Mouse (Mus musculus) heart, embryonic 12.5 days (tissue): ENCODE measurements at regions not wholly inside any gene's neighbourhood (a gene's known extent, or its start where the extent isn't known, plus 50 kb on each side); places are given as distances from the start of the nearest gene placed in this dataset.
A peak's percentile ranks its signal among the peaks of the same experiment; 100 is the strongest.

Source experiments
- ATAC-seq: fragments of 200-750 bp; cut with Nextera tagmentation; 2 replicates; pipeline ENCODE4 v1.8.0; 2017; ENCODE audit warnings: moderate TSS enrichment, moderate library complexity; ENCODE audit not compliant: insufficient number of reproducible peaks, low FRiP score
- H3K27ac ChIP-seq: fragments of 300-500 bp; sonication (generic); 2 replicates; pipeline ENCODE4 v1.5.1; 2016; ENCODE audit warnings: mild to moderate bottlenecking, moderate library complexity; ENCODE audit not compliant: poor library complexity, severe bottlenecking
- H3K27me3 ChIP-seq: fragments of 300-500 bp; sonication (generic); replicated peaks from 2 replicates; pipeline ENCODE4 v1.6.1; 2016; ENCODE audit warnings: mild to moderate bottlenecking, moderate library complexity
- H3K36me3 ChIP-seq: fragments of 300-500 bp; sonication (generic); 2 replicates; pipeline ENCODE4 v1.6.1; 2016; ENCODE audit warnings: mild to moderate bottlenecking, moderate library complexity
- H3K4me1 ChIP-seq: fragments of 300-500 bp; sonication (generic); replicated peaks from 2 replicates; pipeline ENCODE4 v1.6.1; 2016; ENCODE audit warnings: mild to moderate bottlenecking
- H3K4me2 ChIP-seq: fragments of 300-500 bp; sonication (generic); 2 replicates; pipeline ENCODE4 v1.6.1; 2016; ENCODE audit warnings: mild to moderate bottlenecking, moderate library complexity
- H3K4me3 ChIP-seq: fragments of 300-500 bp; sonication (generic); 2 replicates; pipeline ENCODE4 v1.5.1; 2016; ENCODE audit warnings: mild to moderate bottlenecking
- H3K9ac ChIP-seq: fragments of 300-500 bp; sonication (generic); 2 replicates; pipeline ENCODE4 v1.6.1; 2016; ENCODE audit warnings: mild to moderate bottlenecking, moderate library complexity
- H3K9me3 ChIP-seq: fragments of 300-500 bp; sonication (generic); replicated peaks from 2 replicates; pipeline ENCODE4 v1.6.1; 2016; ENCODE audit warnings: mild to moderate bottlenecking, moderate library complexity
- WGBS: fragments of 180-500 bp; shearing (Covaris S2); methylation state at CpG from one replicate; pipeline ENCODE4 v1.1.7; 2016; 5-methylcytosine and 5-hydroxymethylcytosine counted together

DNA sequence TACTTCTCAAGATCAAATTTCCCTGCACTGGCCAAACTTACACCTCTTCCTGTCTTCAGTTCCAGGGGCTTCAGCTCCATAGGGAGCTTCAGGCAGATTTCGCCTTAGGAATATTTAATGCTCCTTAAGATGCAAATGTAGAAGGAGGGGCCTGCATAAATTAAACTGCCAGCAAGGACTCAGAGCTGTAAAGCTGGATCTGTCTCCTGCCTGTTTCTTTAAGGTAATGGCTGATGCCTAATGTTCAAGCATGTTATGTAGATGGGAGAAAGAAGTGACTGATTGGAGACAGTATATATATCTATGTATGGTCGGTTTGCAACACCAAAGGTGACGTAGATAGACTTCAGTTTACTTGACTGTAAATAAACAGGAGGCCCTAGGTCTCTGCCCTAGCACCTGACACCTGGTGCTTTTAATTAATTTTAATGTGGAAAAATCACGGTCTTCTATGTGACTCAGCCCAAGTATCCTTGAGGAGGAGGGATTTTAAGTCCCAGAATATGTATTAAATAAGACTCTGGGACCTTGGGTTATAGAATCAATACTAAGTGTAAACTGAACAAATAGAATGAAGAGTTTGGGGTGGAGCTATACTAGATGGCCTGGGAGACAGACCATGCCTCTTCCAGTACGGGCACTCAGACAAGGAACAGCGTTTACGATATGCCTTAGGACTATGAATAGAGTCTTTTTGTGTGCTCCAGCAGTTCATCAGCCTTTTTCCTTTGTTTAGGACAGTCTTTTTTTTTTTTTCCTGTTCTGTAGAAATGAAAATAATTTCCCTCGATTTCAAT, 651.7 kb upstream of the Lmcd1 start:
- ATAC-seq: no peak

DNA sequence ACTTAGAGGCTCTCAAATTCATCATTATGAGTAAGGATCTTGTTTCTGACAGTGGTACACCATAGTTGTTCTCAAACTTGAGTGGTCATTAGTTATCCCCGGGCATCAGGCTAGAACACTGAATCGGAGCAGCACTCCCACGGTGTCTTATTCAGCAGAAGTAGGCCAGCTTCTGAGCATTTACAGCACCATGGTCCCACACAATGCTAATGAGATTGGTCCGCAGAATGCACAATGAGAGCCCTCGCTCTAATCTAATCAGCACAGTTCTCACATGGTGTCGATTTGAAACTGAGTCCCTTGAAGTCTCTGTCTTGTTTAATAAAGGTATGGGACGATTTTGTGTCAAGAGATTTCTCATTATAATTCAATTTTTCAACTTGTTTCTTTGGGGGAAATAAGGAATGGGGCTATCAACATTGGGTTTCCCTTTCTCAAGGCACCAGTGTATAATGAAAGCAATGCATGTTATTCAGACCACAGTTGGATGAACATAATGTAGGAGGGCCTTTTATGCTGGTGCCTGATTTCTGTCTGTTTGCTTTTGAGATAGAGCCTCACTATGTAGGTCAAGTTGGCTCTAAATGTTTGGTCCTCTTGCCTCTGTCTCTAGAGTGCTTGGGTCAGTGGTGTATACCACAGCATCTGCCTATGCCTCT, 650.9 kb upstream of the Lmcd1 start:
- Histone ChIP-seq H3K9ac (no peak overlapping the region), H3K27me3 (no peaks in the 10 kb centered on the region), H3K4me2 (no peak overlapping the region), H3K4me1 (no peaks in the 10 kb centered on the region), H3K9me3 (no peaks in the 10 kb centered on the region), H3K36me3 (no peaks in the 10 kb centered on the region), H3K4me3 (no peak overlapping the region), H3K27ac (no peak overlapping the region)
- ATAC-seq: no peak
- 67% methylated on average over 7 of the region's 7 CpGs for WGBS

More for the DNA sequence above, 651.7 kb upstream of the Lmcd1 start:
- no peaks in the 10 kb centered on the region for H3K36me3 ChIP-seq
- no peak overlapping the region for H3K4me2 ChIP-seq
- no peak overlapping the region for H3K4me3 ChIP-seq
- 69% methylated on average over 8 of the region's 8 CpGs for WGBS
- no peaks in the 10 kb centered on the region for H3K27me3 ChIP-seq
- H3K4me1 ChIP-seq: no peaks in the 10 kb centered on the region
- no peak overlapping the region for H3K27ac ChIP-seq
- H3K9ac ChIP-seq: no peak overlapping the region
- no peaks in the 10 kb centered on the region for H3K9me3 ChIP-seq

DNA sequence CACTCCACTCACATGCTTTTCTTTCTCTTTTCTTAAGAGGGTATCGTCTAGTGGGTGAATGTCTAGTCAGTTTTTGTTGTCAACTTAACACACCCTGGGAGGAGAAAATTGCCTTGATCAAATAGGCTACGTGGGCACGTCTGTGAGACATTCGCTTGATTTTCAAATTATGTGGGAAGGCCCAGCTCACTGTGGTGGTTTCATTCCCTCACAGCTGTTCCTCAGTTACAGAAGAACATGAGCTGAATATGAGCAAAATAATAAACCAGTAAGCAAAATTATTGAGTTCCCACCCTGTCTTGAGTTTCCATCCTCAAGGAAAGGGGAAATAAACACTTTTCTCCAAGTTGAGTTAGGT, 650.4 kb upstream of the Lmcd1 start:
- H3K4me1 ChIP-seq: no peaks in the 10 kb centered on the region
- H3K9me3 ChIP-seq: no peaks in the 10 kb centered on the region
- 82% methylated on average over 4 of the region's 4 CpGs for WGBS
- no peak overlapping the region for H3K4me2 ChIP-seq
- H3K36me3 ChIP-seq: no peaks in the 10 kb centered on the region
- no peaks in the 10 kb centered on the region for H3K27me3 ChIP-seq
- H3K9ac ChIP-seq: no peak overlapping the region
- H3K27ac ChIP-seq: no peak overlapping the region
- ATAC-seq: no peak
- H3K4me3 ChIP-seq: no peak overlapping the region

DNA sequence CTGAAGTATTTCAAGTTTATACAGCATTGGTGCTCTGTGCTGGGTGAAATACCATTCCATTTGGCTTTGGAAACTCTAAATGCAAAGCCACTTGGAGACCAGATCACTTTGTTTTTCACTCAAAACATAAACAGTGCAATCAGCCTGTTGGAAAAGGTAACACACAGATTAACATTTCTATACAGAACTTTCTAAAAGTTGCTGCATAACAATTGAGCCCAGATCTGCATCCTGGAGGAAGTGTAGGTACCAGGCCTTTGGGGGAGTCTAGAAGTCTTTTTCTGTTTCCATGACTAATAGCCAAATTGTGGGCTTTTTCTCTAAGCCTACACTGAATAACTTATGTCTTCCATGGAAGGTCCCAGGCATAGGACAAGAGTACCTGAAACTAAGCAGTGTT, 648.1 kb upstream of the Lmcd1 start:
- Histone ChIP-seq H3K9me3 (no peaks in the 10 kb centered on the region), H3K9ac (no peak overlapping the region), H3K36me3 (no peaks in the 10 kb centered on the region), H3K4me1 (no peaks in the 10 kb centered on the region), H3K27me3 (no peaks in the 10 kb centered on the region), H3K4me3 (no peak overlapping the region), H3K4me2 (no peak overlapping the region), H3K27ac (no peak overlapping the region)
- ATAC-seq: no peak

DNA sequence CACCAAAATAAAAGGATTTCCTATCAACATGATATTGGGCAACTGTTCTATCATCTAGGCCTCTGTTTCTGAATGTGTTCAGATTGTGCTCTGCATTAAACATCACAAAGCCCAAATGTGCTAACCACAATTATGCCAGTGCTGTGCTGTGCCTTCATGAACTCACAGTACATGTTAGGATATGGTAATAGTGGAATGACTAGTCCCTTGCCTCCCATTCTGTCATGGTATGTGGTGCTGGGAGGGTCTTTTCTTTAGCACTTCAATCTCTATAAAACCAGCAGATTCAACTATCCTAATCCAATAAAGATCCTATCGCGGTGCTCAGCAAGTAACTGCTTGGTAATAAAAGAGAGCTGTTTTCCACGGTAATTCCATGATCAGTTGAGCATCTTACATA, 620.8 kb upstream of the Lmcd1 start:
- Histone ChIP-seq H3K4me2 (no peak overlapping the region), H3K36me3 (no peaks in the 10 kb centered on the region), H3K9ac (no peak overlapping the region), H3K27me3 (no peaks in the 10 kb centered on the region), H3K4me1 (no peaks in the 10 kb centered on the region), H3K9me3 (no peaks in the 10 kb centered on the region), H3K4me3 (no peak overlapping the region), H3K27ac (no peak overlapping the region)
- no peak for ATAC-seq
- 89% methylated on average over 3 of the region's 3 CpGs for WGBS

- Histone ChIP-seq H3K4me3 (no peak overlapping the region), H3K36me3 (no peaks in the 10 kb centered on the region), H3K9ac (no peak overlapping the region), H3K27me3 (no peaks in the 10 kb centered on the region), H3K27ac (no peak overlapping the region), H3K4me2 (no peak overlapping the region), H3K4me1 (no peaks in the 10 kb centered on the region), H3K9me3 (no peaks in the 10 kb centered on the region)
- no peak for ATAC-seq
- WGBS: 56% methylated on average over 2 of the region's 2 CpGs
Observed at GRCm38 (mm10) chr6:111659957-111660356, 613.6 kb upstream of the Lmcd1 start.

DNA sequence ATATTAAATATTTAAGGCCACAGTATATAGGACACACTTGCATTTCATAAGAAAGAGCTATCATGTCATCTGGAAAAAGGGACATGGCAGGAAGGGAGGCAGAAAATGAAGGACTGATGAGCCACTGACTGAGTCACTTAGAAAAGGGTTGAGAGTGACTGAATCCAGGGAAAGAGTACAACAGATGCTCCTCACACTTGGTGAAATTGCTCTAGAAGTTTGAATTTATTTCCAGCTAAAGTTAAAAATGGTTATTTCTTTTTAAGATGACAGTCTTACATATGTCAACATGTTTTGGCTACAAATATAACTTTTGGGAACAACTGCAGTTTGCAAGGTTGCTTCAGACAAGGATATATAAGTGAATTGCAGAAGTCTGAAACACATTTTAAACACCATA, 609.0 kb upstream of the Lmcd1 start:
- Histone ChIP-seq H3K27ac (no peak overlapping the region), H3K4me2 (no peak overlapping the region), H3K27me3 (no peaks in the 10 kb centered on the region), H3K9me3 (no peaks in the 10 kb centered on the region), H3K9ac (no peak overlapping the region), H3K4me3 (no peak overlapping the region), H3K36me3 (no peaks in the 10 kb centered on the region), H3K4me1 (no peaks in the 10 kb centered on the region)
- no peak for ATAC-seq

- no peak for ATAC-seq
Observed at GRCm38 (mm10) chr6:111684911-111685310, 588.6 kb upstream of the Lmcd1 start.

GRCm38 (mm10) chr6:111702864-111703263, 570.7 kb upstream of the Lmcd1 start:
- Histone ChIP-seq H3K4me1 (no peaks in the 10 kb centered on the region), H3K4me3 (no peak overlapping the region), H3K4me2 (no peak overlapping the region), H3K27ac (no peak overlapping the region), H3K36me3 (no peaks in the 10 kb centered on the region), H3K27me3 (no peaks in the 10 kb centered on the region), H3K9me3 (no peaks in the 10 kb centered on the region), H3K9ac (no peak overlapping the region)
- ATAC-seq: no peak
- WGBS: 84% methylated on average over 1 of the region's 1 CpGs

More at GRCm38 (mm10) chr6:111684911-111685310, 588.6 kb upstream of the Lmcd1 start:
- Histone ChIP-seq H3K27ac (no peak overlapping the region), H3K27me3 (no peaks in the 10 kb centered on the region), H3K36me3 (no peaks in the 10 kb centered on the region), H3K9ac (no peak overlapping the region), H3K4me1 (no peaks in the 10 kb centered on the region), H3K4me3 (no peak overlapping the region), H3K4me2 (no peak overlapping the region), H3K9me3 (no peaks in the 10 kb centered on the region)
- WGBS: 66% methylated on average over 2 of the region's 2 CpGs

GRCm38 (mm10) chr6:111708277-111708676, 565.3 kb upstream of the Lmcd1 start:
- H3K9ac ChIP-seq: no peak overlapping the region
- WGBS: 44% methylated on average over 1 of the region's 1 CpGs

DNA sequence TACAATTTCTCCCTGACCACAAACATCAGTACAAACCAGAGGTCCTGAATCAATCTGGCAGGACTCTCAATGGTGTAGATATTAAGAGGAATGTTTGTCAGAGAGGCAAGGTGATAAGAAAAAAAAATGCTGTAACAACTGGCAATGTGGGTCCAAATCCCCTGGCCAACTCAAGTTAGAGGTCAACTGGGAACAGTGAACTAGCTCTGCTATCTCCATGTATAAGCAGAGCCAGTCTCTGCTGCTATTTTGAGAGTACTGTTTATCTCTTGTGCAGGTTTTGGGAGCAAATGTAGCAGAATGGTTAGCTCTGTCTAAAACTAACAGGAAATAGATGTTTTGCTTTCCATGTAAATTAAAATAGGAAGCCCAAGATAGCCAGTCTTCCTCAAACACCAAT, 547.6 kb upstream of the Lmcd1 start:
- peaks cover 14% of the 10 kb centered on the region for H3K4me1 ChIP-seq
- H3K27me3 ChIP-seq: no peaks in the 10 kb centered on the region
- no peaks in the 10 kb centered on the region for H3K36me3 ChIP-seq
- no peak overlapping the region for H3K4me2 ChIP-seq
- ATAC-seq: 0 out of 2 replicates have a peak, but pooled peaks have one; percentile 36
- no peak overlapping the region for H3K9ac ChIP-seq
- H3K27ac ChIP-seq: no peak overlapping the region
- H3K9me3 ChIP-seq: no peaks in the 10 kb centered on the region
- H3K4me3 ChIP-seq: no peak overlapping the region

More at GRCm38 (mm10) chr6:111708277-111708676, 565.3 kb upstream of the Lmcd1 start:
- no peak overlapping the region for H3K4me3 ChIP-seq
- no peak overlapping the region for H3K27ac ChIP-seq
- no peaks in the 10 kb centered on the region for H3K9me3 ChIP-seq
- H3K4me1 ChIP-seq: no peaks in the 10 kb centered on the region
- no peaks in the 10 kb centered on the region for H3K36me3 ChIP-seq
- no peak overlapping the region for H3K4me2 ChIP-seq
- H3K27me3 ChIP-seq: no peaks in the 10 kb centered on the region
- ATAC-seq: no peak

DNA sequence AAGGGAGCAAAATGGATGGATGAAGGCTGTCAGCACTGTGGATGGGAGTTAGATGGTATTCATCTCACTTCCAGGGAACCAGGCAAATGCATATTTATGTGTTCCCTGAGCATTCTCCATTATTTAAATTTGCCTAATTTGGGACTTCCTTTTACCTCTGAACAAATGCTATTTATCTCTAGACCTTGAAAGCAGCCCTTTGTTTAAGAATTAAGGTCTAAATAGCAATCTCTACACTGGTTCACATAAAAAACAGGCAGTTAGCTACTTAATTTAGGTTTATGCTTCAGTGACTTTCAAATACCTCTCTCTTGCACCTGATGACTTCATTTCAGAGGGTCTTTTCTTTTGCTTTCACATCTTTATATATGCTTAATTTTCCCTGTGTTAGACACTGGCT, 543.2 kb upstream of the Lmcd1 start:
- no peak overlapping the region for H3K4me2 ChIP-seq
- no peaks in the 10 kb centered on the region for H3K9me3 ChIP-seq
- H3K27ac ChIP-seq: no peak overlapping the region
- ATAC-seq: no peak
- no peak overlapping the region for H3K9ac ChIP-seq
- H3K36me3 ChIP-seq: no peaks in the 10 kb centered on the region
- H3K4me3 ChIP-seq: no peak overlapping the region
- no peaks in the 10 kb centered on the region for H3K27me3 ChIP-seq
- H3K4me1 ChIP-seq: peaks cover 10% of the 10 kb centered on the region
